10 mouse cellular contexts compared by ENCODE assay signal in genomic region chr6:128844586-128845080, GRCm38 (mm10). TPM values are rescaled to one million over a fixed set of nuclear protein-coding genes. Genes with fewer than 3 reads are reported as not detected.
DNase-seq lines count a peak whose midpoint lies in the region; ATAC-seq and TF ChIP-seq lines count a peak whose summit lies in the region.
"Had no signal": no experiment of that assay in that cellular context is flagged by ENCODE, and none has a peak within 500 bp of the region (broad histone marks: within the 10 kb centered on the region; RNA-seq: fewer than 3 reads in every experiment).

No protein-coding gene starts in this region.

- TF ChIP-seq CTCF in cortical plate, adult 2 months (IDR thresholded peaks at IDR 0.05; ENCODE audit: extremely low read depth, insufficient read depth, low read length) = no peak
- TF ChIP-seq CTCF in midbrain, postnatal 0 days (IDR thresholded peaks at IDR 0.05) = no peak

- DNase-seq in kidney, adult 9 months = no peak
- no peak for DNase-seq in midbrain, postnatal 0 days (ENCODE audit: low spot score)
- DNase-seq in ovary, postnatal 14 days (ENCODE audit: low spot score) = no peak
- DNase-seq in left cerebral cortex, postnatal 25 days (ENCODE audit: low spot score in 2 of 2) = no peak

- no peak for ATAC-seq in kidney, embryonic 16.5 days (ENCODE audit: low FRiP score, low TSS enrichment)
- no peak for ATAC-seq in forebrain, embryonic 16.5 days
- ATAC-seq in midbrain, postnatal 0 days (ENCODE audit: low FRiP score) = no peak
- ATAC-seq: inflammation-experienced regulatory T-cells, adult 6 months had no signal

- H3K9me3 ChIP-seq in kidney, embryonic 16.5 days (ENCODE audit: low read length) = no peaks in the 10 kb centered on the region
- no peaks in the 10 kb centered on the region for H3K9me3 ChIP-seq in forebrain, embryonic 16.5 days (ENCODE audit: control insufficient read depth, low read length)
- no peaks in the 10 kb centered on the region for H3K9me3 ChIP-seq in midbrain, postnatal 0 days (ENCODE audit: low read length)
- H3K9me3 ChIP-seq: limb, embryonic 15.5 days had no signal

- peak overlapping the region; percentile 80 for H3K4me2 ChIP-seq in kidney, embryonic 16.5 days (replicated peaks; ENCODE audit: low read depth, low read length)
- peak overlapping the region; percentile 71 for H3K4me2 ChIP-seq in forebrain, embryonic 16.5 days (ENCODE audit: low read length)
- H3K4me2 ChIP-seq in midbrain, postnatal 0 days (ENCODE audit: low read depth, low read length, poor library complexity, severe bottlenecking) = peak overlapping the region; percentile 65

- intact Hi-C loops in left cerebral cortex, postnatal 25 days (cut with DNase I) = loop anchor here (10.0 kb wide), 1 partner anchor 690 kb away; the partner anchor contains the start of gene Gabarapl1

- WGBS in kidney, embryonic 16.5 days = 92% methylated on average over 5 of the region's 5 CpGs
- 61% methylated on average over 5 of the region's 5 CpGs for WGBS in forebrain, embryonic 16.5 days
- WGBS in midbrain, postnatal 0 days = 67% methylated on average over 5 of the region's 5 CpGs

- 0 out of 2 replicates have a peak overlapping the region, but pooled peaks have one; percentile 24 for H3K27ac ChIP-seq in kidney, embryonic 16.5 days (ENCODE audit: low read length)
- no peak overlapping the region for H3K27ac ChIP-seq in cortical plate, adult 2 months (ENCODE audit: insufficient read depth, low read length)
- no peak overlapping the region for H3K27ac ChIP-seq in forebrain, embryonic 16.5 days (ENCODE audit: low read length)
- peak overlapping the region; percentile 89; the same call in 1 of the 2 replicates for H3K27ac ChIP-seq in midbrain, postnatal 0 days (ENCODE audit: low read depth, low read length)

- H3K36me3 ChIP-seq in kidney, embryonic 16.5 days (ENCODE audit: insufficient read depth, low read length) = no peaks in the 10 kb centered on the region
- H3K36me3 ChIP-seq in forebrain, embryonic 16.5 days (ENCODE audit: control insufficient read depth, insufficient read depth) = no peaks in the 10 kb centered on the region
- no peaks in the 10 kb centered on the region for H3K36me3 ChIP-seq in midbrain, postnatal 0 days (ENCODE audit: insufficient read depth, low read length)
- H3K36me3 ChIP-seq: limb, embryonic 15.5 days had no signal

- H3K4me3 ChIP-seq in kidney, embryonic 16.5 days (ENCODE audit: low read length) = no peak overlapping the region
- peak overlapping the region; percentile 84; the same call in 1 of the 2 replicates for H3K4me3 ChIP-seq in cortical plate, adult 2 months (ENCODE audit: insufficient read depth, low read length)
- H3K4me3 ChIP-seq in forebrain, embryonic 16.5 days (replicated peaks; ENCODE audit: low read length) = no peak overlapping the region; the same call in 1 of the 2 replicates
- peak overlapping the region; percentile 69; the same call in 1 of the 2 replicates for H3K4me3 ChIP-seq in midbrain, postnatal 0 days (ENCODE audit: low read depth, low read length)

- peaks cover 12% of the 10 kb centered on the region for H3K4me1 ChIP-seq in kidney, embryonic 16.5 days (ENCODE audit: insufficient read depth, low read length)
- H3K4me1 ChIP-seq in cortical plate, adult 2 months (ENCODE audit: control insufficient read depth, insufficient read depth, low read length) = peaks cover 4% of the 10 kb centered on the region; the same call in 1 of the 2 replicates
- peaks cover 20% of the 10 kb centered on the region for H3K4me1 ChIP-seq in forebrain, embryonic 16.5 days (replicated peaks; ENCODE audit: control insufficient read depth, insufficient read depth, low read length)
- no peaks in the 10 kb centered on the region for H3K4me1 ChIP-seq in midbrain, postnatal 0 days (ENCODE audit: insufficient read depth, low read length)

- no peak for TF ChIP-seq POLR2A in cortical plate, adult 2 months (IDR thresholded peaks at IDR 0.05; ENCODE audit: extremely low read depth, insufficient read depth, low read length)

- no peak overlapping the region for H3K9ac ChIP-seq in kidney, embryonic 16.5 days (replicated peaks; ENCODE audit: low read length)
- no peak overlapping the region; the same call in 1 of the 2 replicates for H3K9ac ChIP-seq in forebrain, embryonic 16.5 days (replicated peaks; ENCODE audit: low read depth, low read length)
- H3K9ac ChIP-seq in midbrain, postnatal 0 days (replicated peaks; ENCODE audit: low read length, poor library complexity, severe bottlenecking) = no peak overlapping the region
- H3K9ac ChIP-seq: limb, embryonic 15.5 days had no signal

- H3K27me3 ChIP-seq in kidney, embryonic 16.5 days (ENCODE audit: insufficient read depth, low read length) = no peaks in the 10 kb centered on the region
- H3K27me3 ChIP-seq in forebrain, embryonic 16.5 days (replicated peaks; ENCODE audit: control insufficient read depth, insufficient read depth, low read length) = no peaks in the 10 kb centered on the region
- no peaks in the 10 kb centered on the region for H3K27me3 ChIP-seq in midbrain, postnatal 0 days (ENCODE audit: insufficient read depth, low read length)
- H3K27me3 ChIP-seq: limb, embryonic 15.5 days had no signal

RNA-seq across cellular contexts. Expression of gene Klrb1b, which starts 18.5 kb away (rescaled TPM):
- polyA plus RNA-seq in kidney, embryonic 16.5 days (2015; fragmentation: Nextera tagmentation; extraction: Ambion mirVana) = 0.36 TPM in 1 of 2 replicates, not detected in the other
- polyA plus RNA-seq in cortical plate, adult 2 months (2012; rRNA removed) = not detected in 2 replicates
- not detected in 2 replicates for polyA plus RNA-seq in forebrain, embryonic 16.5 days (2015; fragmentation: Nextera tagmentation; extraction: Ambion mirVana)
- not detected in 2 replicates for total RNA-seq in midbrain, postnatal 0 days (2014; rRNA removed)
- polyA plus RNA-seq in midbrain, postnatal 0 days (2015; fragmentation: Nextera tagmentation; extraction: Ambion mirVana) = not detected in 2 replicates
- total RNA-seq in left cerebral cortex, postnatal 25 days (2021) = not detected
- polyA plus RNA-seq: testis, adult 2 months had no signal

RNA-seq across cellular contexts. Expression of gene Gm44511, which starts 18.5 kb away (rescaled TPM):
- polyA plus RNA-seq in kidney, embryonic 16.5 days (2015; fragmentation: Nextera tagmentation; extraction: Ambion mirVana) = not detected in 2 replicates
- not detected in 2 replicates for polyA plus RNA-seq in cortical plate, adult 2 months (2012; rRNA removed)
- polyA plus RNA-seq in forebrain, embryonic 16.5 days (2015; fragmentation: Nextera tagmentation; extraction: Ambion mirVana) = not detected in 2 replicates
- not detected in 2 replicates for total RNA-seq in midbrain, postnatal 0 days (2014; rRNA removed)
- polyA plus RNA-seq in midbrain, postnatal 0 days (2015; fragmentation: Nextera tagmentation; extraction: Ambion mirVana) = not detected in 2 replicates
- total RNA-seq in left cerebral cortex, postnatal 25 days (2021) = not detected
- polyA plus RNA-seq: inflammation-experienced regulatory T-cells, adult 6 months; limb, embryonic 15.5 days; testis, adult 2 months had no signal

RNA-seq across cellular contexts. Expression of gene Clec2i, which starts 42.8 kb away (rescaled TPM):
- 0.12 TPM in 1 of 2 replicates, not detected in the other for polyA plus RNA-seq in kidney, embryonic 16.5 days (2015; fragmentation: Nextera tagmentation; extraction: Ambion mirVana)
- 0.08 TPM in 1 of 2 replicates, not detected in the other for polyA plus RNA-seq in cortical plate, adult 2 months (2012; rRNA removed)
- polyA plus RNA-seq in forebrain, embryonic 16.5 days (2015; fragmentation: Nextera tagmentation; extraction: Ambion mirVana) = not detected in 2 replicates
- 0.42 TPM in 1 of 2 replicates, not detected in the other for total RNA-seq in midbrain, postnatal 0 days (2014; rRNA removed)
- polyA plus RNA-seq in midbrain, postnatal 0 days (2015; fragmentation: Nextera tagmentation; extraction: Ambion mirVana) = not detected in 2 replicates
- total RNA-seq in left cerebral cortex, postnatal 25 days (2021) = not detected
- polyA plus RNA-seq: limb, embryonic 15.5 days; testis, adult 2 months had no signal

RNA-seq across cellular contexts. Expression of gene BC035044, which starts 46.3 kb away (rescaled TPM):
- 0.65 and 0.87 TPM in 2 replicates for polyA plus RNA-seq in kidney, embryonic 16.5 days (2015; fragmentation: Nextera tagmentation; extraction: Ambion mirVana)
- polyA plus RNA-seq in cortical plate, adult 2 months (2012; rRNA removed) = 2.0 and 2.2 TPM in 2 replicates
- polyA plus RNA-seq in forebrain, embryonic 16.5 days (2015; fragmentation: Nextera tagmentation; extraction: Ambion mirVana) = 0.31 and 0.34 TPM in 2 replicates
- 0.19 and 0.38 TPM in 2 replicates for total RNA-seq in midbrain, postnatal 0 days (2014; rRNA removed)
- polyA plus RNA-seq in midbrain, postnatal 0 days (2015; fragmentation: Nextera tagmentation; extraction: Ambion mirVana) = 0.29 and 0.41 TPM in 2 replicates
- 1 to 10 TPM in 1 of 2 experiments, under 1 TPM in 1; 0.96 to 1.4 TPM for total RNA-seq in left cerebral cortex, postnatal 25 days (2021)

RNA-seq across cellular contexts. Expression of gene Klrb1c, which starts 55.6 kb away (rescaled TPM):
- polyA plus RNA-seq in kidney, embryonic 16.5 days (2015; fragmentation: Nextera tagmentation; extraction: Ambion mirVana) = 0.06 and 0.30 TPM in 2 replicates
- 0.04 and 0.19 TPM in 2 replicates for polyA plus RNA-seq in cortical plate, adult 2 months (2012; rRNA removed)
- polyA plus RNA-seq in forebrain, embryonic 16.5 days (2015; fragmentation: Nextera tagmentation; extraction: Ambion mirVana) = 0.15 TPM in 1 of 2 replicates, not detected in the other
- total RNA-seq in midbrain, postnatal 0 days (2014; rRNA removed) = 0.09 and 0.77 TPM in 2 replicates
- polyA plus RNA-seq in midbrain, postnatal 0 days (2015; fragmentation: Nextera tagmentation; extraction: Ambion mirVana) = 0.09 and 0.25 TPM in 2 replicates
- not detected for total RNA-seq in left cerebral cortex, postnatal 25 days (2021)
- polyA plus RNA-seq: limb, embryonic 15.5 days had no signal

Comparison
In these comparisons a context has a peak if more than half of its experiments do, and no peak if none do; other contexts are left out.
1. H3K27ac ChIP-seq: peak in kidney, embryonic 16.5 days (single experiment) and midbrain, postnatal 0 days (single experiment); none in cortical plate, adult 2 months (single experiment) and forebrain, embryonic 16.5 days (single experiment).
2. H3K4me3 ChIP-seq: peak in cortical plate, adult 2 months (single experiment) and midbrain, postnatal 0 days (single experiment); none in kidney, embryonic 16.5 days (single experiment) and forebrain, embryonic 16.5 days (single experiment).
3. Peak in every context shown above with its lines, with median percentiles within 50 percentile points of each other: H3K4me2 ChIP-seq.